Mouse (Mus musculus): ENCODE results near the gene Scnn1a. TPM values are rescaled to one million over a fixed set of nuclear protein-coding genes. Genes with fewer than 3 reads are reported as not detected.
"Not testable (repeated sequence)": the region's sequence is repeated elsewhere in the genome, so short reads cannot be mapped to it uniquely, and the experiment has no call there.

Scnn1a gene
- polyA plus RNA-seq, 1 experiment from 2014 or later = 0.70 TPM

GRCm38 (mm10) chr6:125292256-125292655 is 28.2 kb upstream of the Scnn1a start:
- H3K36me3 ChIP-seq (replicated peaks) = no peaks in the 10 kb centered on the region
- ATAC-seq (replicated peaks) = no peak
- no peak overlapping the region for H3K4me2 ChIP-seq
- no peaks in the 10 kb centered on the region for H3K27me3 ChIP-seq (replicated peaks)
- H3K4me3 ChIP-seq = no peak overlapping the region
- H3K4me1 ChIP-seq = no peaks in the 10 kb centered on the region
- no peak overlapping the region for H3K27ac ChIP-seq
- H3K9ac ChIP-seq = no peak overlapping the region
- 93% methylated on average over 7 of the region's 7 CpGs for WGBS
- no peaks in the 10 kb centered on the region for H3K9me3 ChIP-seq

- 84% methylated on average over 4 of the region's 4 CpGs for WGBS
- no peak overlapping the region for H3K27ac ChIP-seq
- no peaks in the 10 kb centered on the region for H3K4me1 ChIP-seq
- no peak overlapping the region for H3K9ac ChIP-seq
- no peak overlapping the region for H3K4me3 ChIP-seq
- no peaks in the 10 kb centered on the region for H3K9me3 ChIP-seq
- H3K36me3 ChIP-seq (replicated peaks) = no peaks in the 10 kb centered on the region
- no peaks in the 10 kb centered on the region for H3K27me3 ChIP-seq (replicated peaks)
- H3K4me2 ChIP-seq = no peak overlapping the region
- no peak for ATAC-seq (replicated peaks)
These were observed 26.4 kb upstream of the Scnn1a start for GRCm38 (mm10) chr6:125294049-125294448.

- no peaks in the 10 kb centered on the region for H3K27me3 ChIP-seq (replicated peaks)
- 71% methylated on average over 5 of the region's 5 CpGs for WGBS
- H3K9me3 ChIP-seq = no peaks in the 10 kb centered on the region
- no peak overlapping the region for H3K4me3 ChIP-seq
- ATAC-seq (replicated peaks) = no peak
- no peak overlapping the region for H3K27ac ChIP-seq
- H3K4me2 ChIP-seq = no peak overlapping the region
- H3K9ac ChIP-seq = no peak overlapping the region
- no peaks in the 10 kb centered on the region for H3K4me1 ChIP-seq
- no peaks in the 10 kb centered on the region for H3K36me3 ChIP-seq (replicated peaks)
These were observed 23.2 kb upstream of the Scnn1a start for GRCm38 (mm10) chr6:125297149-125297820.

- Histone ChIP-seq H3K27me3 (replicated peaks) (no peaks in the 10 kb centered on the region), H3K9me3 (no peaks in the 10 kb centered on the region), H3K4me1 (no peaks in the 10 kb centered on the region), H3K36me3 (replicated peaks) (no peaks in the 10 kb centered on the region), H3K4me3 (no peak overlapping the region), H3K4me2 (no peak overlapping the region), H3K9ac (no peak overlapping the region), H3K27ac (no peak overlapping the region)
- 80% methylated on average over 1 of the region's 1 CpGs for WGBS
- no peak for ATAC-seq (replicated peaks)
These were observed 19.5 kb upstream of the Scnn1a start for GRCm38 (mm10) chr6:125300982-125301381.

- 87% methylated on average over 24 of the region's 24 CpGs for WGBS
- no peak overlapping the region for H3K27ac ChIP-seq
- no peaks in the 10 kb centered on the region for H3K9me3 ChIP-seq
- H3K4me2 ChIP-seq = no peak overlapping the region
- ATAC-seq (replicated peaks) = no peak
- no peaks in the 10 kb centered on the region for H3K36me3 ChIP-seq (replicated peaks)
- no peaks in the 10 kb centered on the region for H3K4me1 ChIP-seq
- H3K27me3 ChIP-seq (replicated peaks) = no peaks in the 10 kb centered on the region
- no peak overlapping the region for H3K9ac ChIP-seq
- no peak overlapping the region for H3K4me3 ChIP-seq
These were observed 18.1 kb upstream of the Scnn1a start for GRCm38 (mm10) chr6:125302231-125302982.

- WGBS = 86% methylated on average over 4 of the region's 4 CpGs
- no peak for ATAC-seq (replicated peaks)
- no peaks in the 10 kb centered on the region for H3K36me3 ChIP-seq (replicated peaks)
- H3K27me3 ChIP-seq (replicated peaks) = no peaks in the 10 kb centered on the region
- H3K4me1 ChIP-seq = no peaks in the 10 kb centered on the region
- no peaks in the 10 kb centered on the region for H3K9me3 ChIP-seq
- H3K9ac ChIP-seq = no peak overlapping the region
- no peak overlapping the region for H3K4me3 ChIP-seq
- no peak overlapping the region for H3K27ac ChIP-seq
- H3K4me2 ChIP-seq = no peak overlapping the region
These were observed 17.2 kb upstream of the Scnn1a start for GRCm38 (mm10) chr6:125303242-125303641.

GRCm38 (mm10) chr6:125304408-125304807 is 16.1 kb upstream of the Scnn1a start:
- 90% methylated on average over 7 of the region's 7 CpGs for WGBS
- H3K36me3 ChIP-seq (replicated peaks); H3K27me3 ChIP-seq (replicated peaks); H3K27ac ChIP-seq; ATAC-seq (replicated peaks); H3K4me2 ChIP-seq; H3K4me1 ChIP-seq; H3K9me3 ChIP-seq; H3K4me3 ChIP-seq; H3K9ac ChIP-seq: not testable (repeated sequence)

- Histone ChIP-seq H3K9me3 (no peaks in the 10 kb centered on the region), H3K4me2 (no peak overlapping the region), H3K9ac (no peak overlapping the region), H3K27ac (no peak overlapping the region), H3K27me3 (replicated peaks) (no peaks in the 10 kb centered on the region), H3K36me3 (replicated peaks) (no peaks in the 10 kb centered on the region), H3K4me3 (no peak overlapping the region), H3K4me1 (no peaks in the 10 kb centered on the region)
- 91% methylated on average over 6 of the region's 6 CpGs for WGBS
- ATAC-seq (replicated peaks) = no peak
These were observed 15.0 kb upstream of the Scnn1a start for GRCm38 (mm10) chr6:125305465-125305864.

- Histone ChIP-seq H3K27me3 (replicated peaks) (no peaks in the 10 kb centered on the region), H3K27ac (no peak overlapping the region), H3K36me3 (replicated peaks) (no peaks in the 10 kb centered on the region), H3K4me3 (no peak overlapping the region), H3K9ac (no peak overlapping the region), H3K9me3 (no peaks in the 10 kb centered on the region), H3K4me2 (no peak overlapping the region), H3K4me1 (no peaks in the 10 kb centered on the region)
- no peak for ATAC-seq (replicated peaks)
- 92% methylated on average over 5 of the region's 5 CpGs for WGBS
These were observed 13.4 kb upstream of the Scnn1a start for GRCm38 (mm10) chr6:125307091-125307490.

GRCm38 (mm10) chr6:125308921-125309320 is 11.5 kb upstream of the Scnn1a start:
- H3K36me3 ChIP-seq (replicated peaks) = no peaks in the 10 kb centered on the region
- no peaks in the 10 kb centered on the region for H3K9me3 ChIP-seq
- ATAC-seq (replicated peaks) = no peak
- no peaks in the 10 kb centered on the region for H3K27me3 ChIP-seq (replicated peaks)
- H3K4me3 ChIP-seq = no peak overlapping the region
- no peak overlapping the region for H3K27ac ChIP-seq
- WGBS = 15% methylated on average over 13 of the region's 13 CpGs
- no peak overlapping the region for H3K4me2 ChIP-seq
- H3K9ac ChIP-seq = no peak overlapping the region
- H3K4me1 ChIP-seq = peaks cover 10% of the 10 kb centered on the region

- H3K27me3 ChIP-seq (replicated peaks) = no peaks in the 10 kb centered on the region
These were observed 11.1 kb upstream of the Scnn1a start for GRCm38 (mm10) chr6:125309406-125309805.

GRCm38 (mm10) chr6:125312171-125312570 is 8.3 kb upstream of the Scnn1a start:
- 89% methylated on average over 9 of the region's 9 CpGs for WGBS
- Histone ChIP-seq H3K9ac (no peak overlapping the region), H3K27me3 (replicated peaks) (no peaks in the 10 kb centered on the region), H3K36me3 (replicated peaks) (no peaks in the 10 kb centered on the region), H3K4me1 (peaks cover 15% of the 10 kb centered on the region), H3K4me3 (no peak overlapping the region), H3K27ac (no peak overlapping the region), H3K9me3 (no peaks in the 10 kb centered on the region), H3K4me2 (no peak overlapping the region)
- no peak for ATAC-seq (replicated peaks)

More at GRCm38 (mm10) chr6:125309406-125309805, 11.1 kb upstream of the Scnn1a start:
- H3K4me3 ChIP-seq = no peak overlapping the region
- no peak for ATAC-seq (replicated peaks)
- WGBS = 39% methylated on average over 5 of the region's 5 CpGs
- no peak overlapping the region for H3K4me2 ChIP-seq
- H3K4me1 ChIP-seq = peaks cover 15% of the 10 kb centered on the region
- no peak overlapping the region for H3K9ac ChIP-seq
- no peaks in the 10 kb centered on the region for H3K9me3 ChIP-seq
- H3K27ac ChIP-seq = no peak overlapping the region
- H3K36me3 ChIP-seq (replicated peaks) = no peaks in the 10 kb centered on the region

Data from midbrain, embryonic 15.5 days (tissue).